Mouse (Mus musculus): ENCODE results near the gene Sap18b.
"Not testable (repeated sequence)": the region's sequence is repeated elsewhere in the genome, so short reads cannot be mapped to it uniquely, and the experiment has no call there.

Sap18b gene

DNA sequence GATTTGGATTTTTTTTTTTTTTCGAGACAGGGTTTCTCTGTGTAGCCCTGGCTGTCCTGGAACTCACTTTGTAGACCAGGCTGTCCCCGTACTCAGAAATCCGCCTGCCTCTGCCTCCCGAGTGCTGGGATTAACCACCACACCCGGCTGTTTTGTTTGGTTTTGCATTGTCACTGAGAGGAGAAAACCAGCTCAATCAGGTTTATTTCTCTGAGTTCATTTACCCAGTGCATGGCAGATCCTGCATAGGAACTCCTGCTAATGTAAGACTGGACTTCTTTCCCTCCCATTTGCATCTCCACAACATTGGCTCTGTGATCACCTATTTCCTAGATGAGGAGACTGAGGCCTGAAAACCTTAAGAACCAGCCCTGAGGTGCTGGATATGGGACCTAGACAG, 3.0 kb upstream of the Sap18b start:
- in situ Hi-C loops (cut with MseI, MboI) = no loop called here

DNA sequence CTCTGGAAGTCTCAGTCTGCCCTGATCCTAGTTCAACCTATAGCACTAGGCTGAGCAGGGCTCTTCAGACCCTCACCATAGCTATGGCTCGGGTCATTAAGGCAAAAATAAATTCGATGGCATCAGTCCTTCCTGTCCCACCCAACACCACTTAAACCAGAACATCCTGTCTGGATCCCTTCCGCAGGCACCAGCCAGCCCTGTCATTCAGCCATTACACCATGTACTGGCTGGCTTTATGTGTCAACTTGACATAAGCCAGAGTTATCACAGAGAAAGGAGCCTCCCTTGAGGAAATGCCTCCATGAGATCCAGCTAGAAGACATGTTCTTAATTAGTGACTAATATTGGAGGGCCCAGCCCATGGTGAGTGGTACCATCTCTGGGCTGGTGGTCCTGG, 2.4 kb upstream of the Sap18b start:
- in situ Hi-C loops (cut with MseI, MboI) = no loop called here

DNA sequence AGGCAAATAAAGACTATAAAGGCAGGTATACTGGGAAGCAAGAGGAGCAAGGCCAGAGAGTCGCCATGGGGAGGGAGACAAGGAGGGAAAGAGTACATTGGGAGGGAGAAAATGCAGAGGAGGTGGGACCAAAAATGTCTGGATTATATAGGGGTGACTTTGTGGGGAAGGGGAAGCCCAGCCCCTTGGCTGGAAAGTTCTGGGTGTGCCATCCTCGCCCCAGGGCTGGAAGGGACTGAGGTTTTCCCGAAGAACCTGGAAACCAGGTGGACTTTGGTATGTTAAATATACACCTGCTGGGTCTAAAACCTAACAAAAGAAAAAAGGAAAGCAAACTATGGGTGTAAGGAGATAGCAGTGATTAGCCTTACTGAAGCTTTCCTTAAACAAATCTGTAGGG, 5.0 kb downstream of the Sap18b start:
- in situ Hi-C loops (cut with MseI, MboI) = no loop called here

DNA sequence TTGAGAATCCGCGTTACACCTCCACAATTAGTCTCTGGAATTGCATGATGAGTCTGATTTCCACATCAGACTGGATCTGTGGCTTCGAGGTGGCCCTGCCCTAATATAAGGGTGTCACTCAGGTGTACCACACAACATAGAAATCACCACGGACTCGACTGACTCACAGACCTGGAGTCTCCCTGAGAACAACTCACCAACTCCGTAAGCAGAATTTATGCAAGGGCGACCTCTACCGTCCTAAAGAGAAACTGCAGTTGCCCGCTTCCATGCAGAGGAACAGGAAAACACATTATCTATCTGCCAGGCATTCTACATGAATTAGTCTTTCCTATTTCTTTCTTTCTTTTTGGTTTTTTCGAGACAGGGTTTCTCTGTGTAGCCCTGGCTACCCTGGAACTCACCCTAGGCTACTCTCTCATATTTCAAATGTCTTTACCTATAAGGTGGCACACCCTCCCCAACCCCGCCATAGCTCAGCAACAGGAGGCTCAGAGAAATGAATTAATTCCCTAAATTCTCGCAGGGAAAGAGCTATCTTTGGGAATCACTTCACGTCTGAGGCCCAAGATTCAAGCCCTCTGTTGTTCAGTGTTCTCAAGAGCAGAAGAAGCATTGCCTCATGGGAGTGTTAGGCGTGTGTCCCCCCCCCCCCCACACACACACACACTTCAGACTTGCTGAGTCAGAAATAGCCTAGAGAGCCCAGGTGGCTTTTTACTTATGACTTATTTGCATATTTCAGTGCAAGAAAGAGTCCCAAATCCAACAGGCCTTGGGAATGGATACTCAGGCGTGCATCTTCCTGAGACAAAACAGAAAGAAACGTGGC, 7.7 kb downstream of the Sap18b start:
- in situ Hi-C loops (cut with MseI, MboI) = no loop called here

DNA sequence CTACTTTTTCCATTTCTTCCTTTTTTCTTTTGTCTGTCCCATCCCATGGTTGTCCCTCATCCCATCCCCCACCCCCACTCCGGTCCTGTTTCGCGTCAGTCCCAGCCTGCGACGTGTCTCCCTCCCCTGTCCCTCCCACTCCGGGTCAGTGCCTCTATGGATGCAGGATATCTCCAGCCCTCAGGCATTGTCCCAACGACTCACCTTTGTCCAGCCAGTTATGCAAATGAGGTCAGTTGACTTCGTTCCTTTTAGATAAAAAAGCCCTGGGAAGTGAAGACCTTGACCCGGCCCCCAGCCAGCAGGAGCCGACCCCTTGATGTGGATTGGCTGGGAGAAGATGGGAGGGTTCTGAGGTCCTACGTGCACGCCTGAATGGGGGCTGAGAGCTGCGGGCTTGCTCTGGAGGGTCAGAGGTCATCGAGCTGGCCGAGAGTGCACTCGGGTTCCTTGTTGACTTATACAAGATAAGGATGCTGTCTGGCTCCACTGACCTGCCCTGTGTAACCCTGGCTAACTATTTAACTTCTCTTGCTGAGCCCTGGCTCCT, 8.4 kb downstream of the Sap18b start:
- in situ Hi-C loops (cut with MseI, MboI) = no loop called here

DNA sequence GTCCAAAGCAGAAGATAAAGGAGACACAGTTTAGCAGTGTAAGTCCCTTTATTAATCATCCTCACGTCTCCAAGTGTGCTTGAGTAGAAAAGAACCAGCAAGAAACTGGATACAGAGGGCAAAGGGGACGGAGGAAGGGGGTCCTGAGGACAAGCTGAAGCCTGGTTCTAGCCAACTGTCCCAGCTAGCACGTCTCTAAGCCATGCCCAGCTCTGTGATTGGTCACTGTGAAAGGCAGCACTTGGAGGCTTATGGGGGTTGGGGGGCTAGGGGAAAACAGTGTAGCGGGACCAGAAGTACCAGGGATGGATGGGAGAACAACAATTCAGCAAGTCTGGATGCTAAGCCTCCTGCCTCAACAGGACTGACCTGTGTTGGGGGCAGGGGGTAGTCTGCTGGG, 10.7 kb downstream of the Sap18b start:
- in situ Hi-C loops (cut with MseI, MboI) = no loop called here

DNA sequence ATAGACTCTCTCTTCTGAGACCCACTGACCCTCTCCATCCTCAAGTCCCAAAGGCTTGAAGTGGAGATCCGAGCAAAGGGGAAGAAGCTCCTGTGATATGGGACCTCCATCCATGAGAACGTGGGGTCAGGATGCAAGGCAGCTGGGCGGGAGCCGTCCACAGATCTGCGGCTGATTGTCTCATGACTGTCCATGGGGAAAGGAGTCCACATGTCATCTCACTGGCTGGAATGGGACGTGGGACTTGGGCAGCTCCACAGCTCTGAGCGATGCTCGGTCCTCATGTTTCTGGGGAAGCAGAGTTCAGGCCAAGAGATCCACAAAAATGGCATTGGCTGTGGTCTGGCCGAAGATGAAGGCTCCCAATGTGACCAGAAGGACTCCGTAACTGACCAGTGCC, 12.1 kb downstream of the Sap18b start:
- in situ Hi-C loops (cut with MseI, MboI) = no loop called here

DNA sequence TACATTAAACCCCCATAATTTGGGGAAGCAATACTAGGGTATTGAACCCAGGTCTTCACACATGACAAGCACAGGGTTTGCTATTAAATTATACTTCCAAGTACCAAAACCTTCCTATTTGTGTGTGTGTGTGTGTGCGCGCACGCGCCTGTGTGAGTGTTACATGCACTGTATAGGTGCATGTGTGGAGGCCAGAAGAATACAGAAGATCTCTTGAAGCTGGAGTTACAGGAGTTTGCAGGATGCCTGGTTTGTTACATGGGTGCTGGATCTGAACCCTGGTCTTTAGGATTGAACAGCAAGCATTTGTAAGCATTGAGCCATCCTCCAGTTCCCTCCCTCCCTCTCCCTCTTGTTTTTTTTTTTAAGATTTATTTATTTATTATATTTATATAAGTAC, 14.1 kb downstream of the Sap18b start:
- in situ Hi-C loops (cut with MseI, MboI) = no loop called here

DNA sequence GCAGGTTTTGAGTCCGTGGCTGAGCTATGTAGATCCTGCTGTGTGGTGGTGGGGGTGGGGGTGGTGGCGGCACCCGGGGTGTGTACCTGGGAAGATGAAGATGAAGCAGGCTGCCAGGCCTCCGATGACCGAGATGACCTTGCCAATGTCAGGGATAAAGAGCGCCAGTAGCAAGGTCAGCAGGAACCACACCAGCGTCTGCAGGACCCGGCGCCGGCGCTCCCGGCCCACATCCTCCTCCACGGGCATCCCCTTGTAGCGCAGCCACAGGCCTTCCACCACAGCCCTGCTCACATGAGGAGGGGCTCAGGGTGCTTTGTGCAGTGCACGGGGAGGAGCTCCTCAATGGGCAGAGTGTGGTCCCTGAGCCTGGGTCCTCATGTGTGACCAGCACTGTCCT, 16.3 kb downstream of the Sap18b start:
- in situ Hi-C loops (cut with MseI, MboI) = no loop called here

DNA sequence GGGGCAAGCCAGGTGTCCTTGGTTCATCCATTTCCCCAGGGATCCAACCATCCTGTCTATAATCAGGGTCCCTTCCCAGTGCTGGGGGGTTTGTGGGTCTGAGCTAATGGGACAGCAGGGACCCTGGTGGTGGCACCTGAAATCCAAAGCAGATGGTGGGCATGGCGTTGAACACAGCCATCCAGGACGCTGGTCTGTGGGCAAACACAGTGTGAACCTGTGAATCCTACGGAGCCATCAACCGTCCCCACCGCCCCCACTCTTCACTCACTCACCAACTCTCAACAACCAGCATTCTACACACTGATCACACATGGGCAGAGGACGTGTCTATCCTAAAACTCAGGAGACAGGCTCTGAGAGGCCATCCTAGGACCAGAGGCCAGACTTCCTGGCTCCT, 18.8 kb downstream of the Sap18b start:
- in situ Hi-C loops (cut with MseI, MboI) = no loop called here

DNA sequence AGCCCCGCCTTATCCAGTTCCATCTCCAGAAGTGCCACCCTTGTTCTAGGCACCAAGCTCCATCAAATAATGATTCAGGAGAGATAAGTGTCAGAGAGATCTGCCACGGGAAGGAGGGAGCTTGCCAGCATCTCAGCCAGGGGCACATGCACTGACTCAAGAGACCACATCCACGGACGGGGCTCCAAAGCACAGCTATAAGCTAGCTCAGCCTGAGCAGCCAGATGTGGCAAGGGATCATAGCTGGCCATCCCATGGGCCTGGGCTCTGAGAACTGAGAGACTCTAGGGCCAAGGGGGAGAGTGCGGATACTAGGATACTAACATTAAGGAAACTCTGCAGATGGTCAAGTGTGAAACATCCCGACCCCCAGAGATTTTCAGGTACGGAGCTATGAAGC, 19.9 kb downstream of the Sap18b start:
- in situ Hi-C loops (cut with MseI, MboI) = no loop called here

DNA sequence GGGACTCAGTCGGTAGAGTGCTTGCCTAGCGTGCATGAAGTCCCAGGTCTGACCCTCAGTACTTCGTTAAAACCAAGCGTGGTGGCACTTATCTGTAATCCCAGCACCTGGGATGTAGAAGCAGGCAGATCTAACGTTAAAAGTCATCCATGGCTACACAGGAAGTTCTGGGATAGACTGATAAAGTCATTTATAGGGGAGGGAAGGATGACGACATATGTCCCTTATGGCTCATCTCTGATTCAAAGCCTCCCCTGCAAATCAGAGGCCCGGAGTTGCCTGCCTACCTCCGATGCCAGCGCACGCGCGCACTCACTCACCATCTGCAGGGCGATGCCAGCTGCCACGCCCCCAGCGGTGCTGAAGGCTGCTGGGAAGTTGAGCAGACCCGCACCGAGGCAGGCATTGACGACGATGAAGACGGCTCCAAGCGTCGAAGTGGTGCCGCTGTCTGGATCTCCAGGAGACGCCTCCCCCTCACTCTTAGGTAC, 23.0 kb downstream of the Sap18b start:
- in situ Hi-C loops (cut with MseI, MboI) = no loop called here

DNA sequence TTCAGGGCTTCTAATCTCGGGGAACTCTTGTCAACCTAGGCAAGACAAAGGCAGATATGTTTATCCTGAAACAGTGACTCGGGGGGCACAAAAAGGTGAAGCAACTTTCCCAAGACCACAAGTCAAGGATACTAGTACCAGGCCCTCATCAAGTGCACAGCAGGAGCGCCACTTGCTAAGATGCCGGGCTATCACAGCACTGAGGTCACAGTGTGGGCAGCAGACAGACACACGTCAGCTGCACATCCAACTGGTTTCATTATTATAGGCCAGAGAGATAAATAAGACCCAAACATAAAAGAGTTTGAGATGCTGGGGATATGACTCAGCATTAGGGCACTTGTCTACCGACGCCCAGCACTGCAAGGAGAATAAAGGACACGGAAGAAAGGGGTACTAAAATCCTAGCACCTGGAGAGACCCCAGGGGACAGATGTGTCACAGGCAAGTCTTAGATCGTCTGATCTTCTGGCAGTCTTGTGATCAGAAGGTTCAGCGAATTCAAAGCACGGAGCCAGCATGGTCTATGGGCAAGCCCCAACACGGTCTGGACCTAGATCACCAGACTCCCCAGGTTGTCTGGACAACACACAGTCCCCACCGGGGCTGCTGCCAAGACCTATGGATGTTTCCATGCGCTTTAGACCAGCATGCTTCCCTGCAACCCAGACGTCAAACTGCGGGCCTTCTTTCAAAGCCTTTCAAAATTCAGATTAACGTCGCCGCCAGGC, 23.8 kb downstream of the Sap18b start:
- in situ Hi-C loops (cut with MseI, MboI) = no loop called here

DNA sequence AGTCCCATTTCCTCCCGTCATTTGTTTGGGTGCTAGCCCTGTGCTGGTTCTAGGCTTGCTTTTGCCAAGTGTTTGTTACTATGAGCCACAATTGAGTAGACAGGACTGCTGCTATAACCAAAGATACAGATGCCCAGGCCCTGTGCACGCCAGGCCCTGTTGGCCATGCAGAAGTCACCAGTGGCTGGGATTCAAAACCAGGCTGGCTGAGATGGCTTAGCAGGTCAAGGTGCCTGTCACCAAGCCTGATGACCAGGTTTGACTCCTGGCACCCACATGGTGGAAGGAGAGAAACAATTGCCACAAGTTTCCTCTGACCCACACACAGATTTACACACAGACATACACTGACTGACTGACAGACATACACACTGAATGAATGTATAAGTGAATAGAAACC, 25.2 kb downstream of the Sap18b start:
- in situ Hi-C loops (cut with MseI, MboI) = no loop called here

DNA sequence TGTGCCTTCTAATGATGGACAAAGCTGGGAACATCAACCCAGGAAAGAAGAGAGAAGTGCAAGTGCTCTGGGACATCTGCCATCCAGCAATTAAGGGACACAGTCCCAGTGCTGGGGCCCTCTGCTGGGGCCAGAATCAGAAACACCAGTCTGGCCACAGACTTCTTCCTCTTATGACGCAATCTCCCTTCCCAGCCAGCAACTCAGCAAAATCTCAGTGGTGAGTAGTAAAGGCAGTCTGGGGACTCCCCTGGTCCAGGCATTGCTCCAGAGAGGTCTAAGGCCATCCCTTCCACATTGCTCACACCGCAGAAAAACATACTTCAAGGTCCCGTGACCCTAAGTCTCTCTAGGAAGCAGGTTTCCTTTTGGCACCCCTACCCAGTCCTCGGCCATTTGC, 27.1 kb downstream of the Sap18b start:
- in situ Hi-C loops (cut with MseI, MboI) = no loop called here

DNA sequence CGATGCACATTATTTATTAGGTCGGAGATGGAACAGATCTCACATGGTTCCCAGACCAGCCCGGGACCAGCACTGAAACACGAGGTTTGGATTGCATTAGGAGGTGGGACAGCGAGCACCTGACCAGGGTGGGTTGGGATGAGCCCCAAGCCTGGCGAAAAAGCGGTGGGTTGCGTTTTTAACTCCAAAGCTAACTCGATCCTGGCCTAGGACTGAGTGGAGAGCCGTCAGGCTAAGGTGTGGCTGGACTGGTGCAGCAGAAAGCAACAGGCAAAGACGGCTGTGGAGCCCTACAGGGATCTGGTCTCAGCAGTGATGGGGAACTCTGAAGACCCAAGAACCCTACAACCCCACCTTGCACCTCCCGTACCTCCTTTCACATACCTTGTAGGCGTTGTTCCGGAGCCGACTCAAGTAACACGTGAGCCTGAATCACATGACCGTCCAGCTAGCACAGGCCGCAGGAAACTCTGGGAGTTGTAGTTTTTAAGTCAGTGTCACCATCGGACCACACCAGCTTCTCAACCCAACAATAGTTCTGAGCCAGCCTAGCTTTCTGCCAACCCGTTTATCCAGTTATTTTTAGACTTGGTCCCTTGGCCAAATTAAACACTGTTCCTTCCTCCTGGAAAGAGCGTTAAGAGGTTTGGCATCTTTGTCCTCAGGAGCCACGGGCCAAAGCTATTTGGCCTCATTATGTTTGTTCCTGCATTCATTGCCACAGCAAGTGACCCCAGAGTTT, 28.1 kb downstream of the Sap18b start, which contains the start of gene Slc38a7:
TSS of gene Slc38a7 (minus strand) at position 438 of the 742 bp plus-strand sequence.
- in situ Hi-C loops (cut with MseI, MboI) = no loop called here

DNA sequence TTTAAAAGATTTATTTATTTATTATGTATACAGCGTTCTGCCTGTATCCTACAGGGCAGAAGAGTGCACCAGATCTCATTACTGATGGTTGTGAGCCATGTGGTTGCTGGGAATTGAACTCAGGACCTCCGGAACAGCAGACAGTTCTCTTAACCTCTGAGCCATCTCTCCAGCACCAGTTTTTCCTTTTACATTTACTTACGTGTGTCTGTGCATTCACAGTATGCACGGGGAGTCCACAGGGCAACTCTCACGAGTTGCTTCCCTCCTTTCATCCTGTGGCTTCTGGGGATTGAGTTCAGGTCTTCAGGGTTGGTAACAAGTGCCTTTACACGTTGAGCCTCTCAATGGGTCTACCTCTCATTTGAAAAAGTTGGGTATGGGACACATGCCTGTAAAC, 29.0 kb downstream of the Sap18b start:
- in situ Hi-C loops (cut with MseI, MboI) = no loop called here

DNA sequence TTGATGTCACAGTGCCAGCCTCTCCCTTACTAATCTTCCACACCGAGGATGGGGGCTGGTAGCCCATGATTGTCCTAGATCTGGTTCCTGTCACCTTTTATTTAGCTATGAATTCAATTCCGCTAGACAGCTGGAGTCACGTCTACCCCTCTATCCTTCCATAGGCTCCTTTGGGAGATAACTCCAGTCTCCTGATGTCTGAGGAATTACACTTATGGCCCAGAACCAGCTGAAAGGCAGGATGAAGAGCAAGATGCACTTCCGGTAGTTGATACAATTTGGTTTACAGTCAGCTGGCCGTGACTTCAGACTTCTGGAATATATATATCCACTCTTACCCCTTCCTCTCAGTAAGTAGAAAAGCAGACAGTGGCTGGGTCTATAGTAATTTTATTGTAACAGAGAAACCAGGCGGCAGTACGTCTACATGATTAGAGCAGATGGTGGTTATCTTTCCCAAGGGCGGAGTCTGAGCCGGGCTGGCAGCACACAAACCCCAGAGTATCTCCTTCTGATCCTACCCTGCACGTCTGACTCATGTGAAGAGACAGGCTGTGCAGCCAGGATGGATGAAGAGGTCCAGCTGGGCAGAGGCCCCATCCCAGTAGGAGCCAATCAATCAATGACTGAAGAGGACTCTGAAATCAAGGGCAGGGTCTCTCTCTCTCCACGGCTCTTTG, 38.8 kb downstream of the Sap18b start:
- in situ Hi-C loops (cut with MseI, MboI) = not testable (repeated sequence)

DNA sequence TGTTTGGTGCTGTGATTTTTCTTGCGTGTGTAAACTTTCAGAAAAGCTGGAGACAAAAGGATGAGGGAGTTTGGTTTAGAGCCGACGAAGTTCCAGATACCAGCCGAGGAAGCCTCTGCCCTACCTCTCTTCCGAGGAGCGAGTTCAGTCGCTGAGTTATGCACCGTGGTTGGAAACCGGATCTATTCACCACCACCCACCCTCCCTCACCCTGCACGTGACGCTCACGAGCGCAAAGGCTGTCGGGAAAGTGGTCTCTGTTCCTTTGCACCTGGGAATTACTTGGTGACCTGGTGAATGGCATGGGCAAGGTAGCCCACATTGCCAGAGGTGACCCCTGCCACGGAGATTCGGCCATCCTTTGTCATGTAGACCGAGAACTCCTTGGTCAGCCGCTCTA, 39.7 kb downstream of the Sap18b start:
- in situ Hi-C loops (cut with MseI, MboI) = not testable (repeated sequence)

DNA sequence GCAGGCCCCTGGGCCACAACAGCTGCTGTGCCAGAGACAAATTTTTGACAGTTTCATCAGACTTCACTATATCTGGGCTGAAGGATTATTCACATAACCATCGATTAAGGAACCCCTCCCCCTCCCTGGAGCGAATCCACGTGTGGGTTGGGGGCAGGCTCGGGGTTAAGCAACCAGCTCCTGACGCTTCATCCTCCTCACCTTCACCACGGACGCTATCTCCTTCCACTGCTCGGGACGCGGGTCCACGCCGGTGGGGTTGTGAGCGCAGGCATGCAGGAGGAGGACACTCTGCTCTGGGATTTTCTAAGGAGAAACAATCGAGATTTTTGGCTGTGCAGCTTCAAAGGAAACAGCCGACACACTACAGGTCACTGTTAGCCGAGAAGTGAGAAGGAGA, 46.5 kb downstream of the Sap18b start:
- in situ Hi-C loops (cut with MseI, MboI) = no loop called here

DNA sequence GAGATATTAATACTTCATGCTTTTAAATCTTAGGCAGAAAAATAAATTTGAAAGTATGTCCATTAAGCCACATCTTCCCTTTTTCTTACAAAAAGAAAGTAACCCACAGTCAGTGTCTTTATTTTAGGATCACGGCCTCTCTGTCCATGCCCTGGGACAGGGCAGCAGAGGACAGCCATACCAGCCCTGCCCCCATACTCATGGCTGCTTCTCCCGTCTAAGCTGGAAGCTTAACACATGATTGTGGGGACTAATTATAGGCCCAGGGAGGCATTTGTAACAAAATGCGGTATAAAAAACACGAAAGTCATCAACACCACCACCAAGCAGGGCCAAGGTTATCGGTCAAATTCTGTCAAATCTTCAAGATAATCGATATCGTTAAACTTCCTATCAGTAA, 50.1 kb downstream of the Sap18b start:
- in situ Hi-C loops (cut with MseI, MboI) = no loop called here

All from mouse trophoblast stem cell (cell line).